Mouse (Mus musculus): Measurements from ENCODE around the gene Rpusd3. TPM values are rescaled to one million over a fixed set of nuclear protein-coding genes. Genes with fewer than 3 reads are reported as not detected.
A peak's percentile ranks its signal among the peaks of the same experiment; 100 is the strongest.

The Rpusd3 gene
- total RNA-seq, 2 experiments from 2014 or later = 13.4 to 16.5 TPM

- DNase-seq (ENCODE audit: low spot score in 2 of 2) = no peak
- intact Hi-C loops (cut with DNase I) = no loop called here
Observed at GRCm38 (mm10) chr6:113433661-113434060, 14.5 kb upstream of the Rpusd3 start.

GRCm38 (mm10) chr6:113431801-113432200 lies 12.7 kb upstream of the Rpusd3 start:
- intact Hi-C loops (cut with DNase I) = no loop called here

GRCm38 (mm10) chr6:113430846-113431245 lies 11.7 kb upstream of the Rpusd3 start:
- intact Hi-C loops (cut with DNase I) = no loop called here
- DNase-seq (ENCODE audit: low spot score in 2 of 2) = no peak

More at GRCm38 (mm10) chr6:113431801-113432200, 12.7 kb upstream of the Rpusd3 start:
- no peak for DNase-seq (ENCODE audit: low spot score in 2 of 2)

GRCm38 (mm10) chr6:113429965-113430364 lies 10.8 kb upstream of the Rpusd3 start:
- DNase-seq (ENCODE audit: low spot score in 2 of 2) = no peak
- intact Hi-C loops (cut with DNase I) = no loop called here

- intact Hi-C loops (cut with DNase I) = no loop called here
Observed at GRCm38 (mm10) chr6:113428006-113428405, 8.9 kb upstream of the Rpusd3 start.

GRCm38 (mm10) chr6:113427397-113427796 lies 8.3 kb upstream of the Rpusd3 start:
- intact Hi-C loops (cut with DNase I) = no loop called here
- peak in 1 of 2 experiments; percentile 57 for DNase-seq (ENCODE audit: low spot score in 2 of 2)

More at GRCm38 (mm10) chr6:113428006-113428405, 8.9 kb upstream of the Rpusd3 start:
- DNase-seq (ENCODE audit: low spot score in 2 of 2) = no peak

GRCm38 (mm10) chr6:113426696-113427095 lies 7.6 kb upstream of the Rpusd3 start:
- intact Hi-C loops (cut with DNase I) = no loop called here
- DNase-seq (ENCODE audit: low spot score in 2 of 2) = no peak

GRCm38 (mm10) chr6:113424187-113424586 lies 5.0 kb upstream of the Rpusd3 start:
- intact Hi-C loops (cut with DNase I) = no loop called here
- DNase-seq (ENCODE audit: low spot score in 2 of 2) = no peak

- DNase-seq (ENCODE audit: low spot score in 2 of 2) = no peak
- intact Hi-C loops (cut with DNase I) = no loop called here
Observed at GRCm38 (mm10) chr6:113423000-113423399, 3.9 kb upstream of the Rpusd3 start.

- intact Hi-C loops (cut with DNase I) = no loop called here
- no peak for DNase-seq (ENCODE audit: low spot score in 2 of 2)
Observed at GRCm38 (mm10) chr6:113418441-113419198, 520 bp downstream of the Rpusd3 start.

GRCm38 (mm10) chr6:113416416-113416815 lies 2.7 kb downstream of the Rpusd3 start:
- intact Hi-C loops (cut with DNase I) = no loop called here
- DNase-seq (ENCODE audit: low spot score in 2 of 2) = no peak

GRCm38 (mm10) chr6:113410001-113410400 lies 9.1 kb downstream of the Rpusd3 start:
- no peak for DNase-seq (ENCODE audit: low spot score in 2 of 2)
- intact Hi-C loops (cut with DNase I) = no loop called here

- intact Hi-C loops (cut with DNase I) = no loop called here
- DNase-seq (ENCODE audit: low spot score in 2 of 2) = peak in 1 of 2 experiments; percentile 51
Observed at GRCm38 (mm10) chr6:113406683-113407082, 12.5 kb downstream of the Rpusd3 start.

GRCm38 (mm10) chr6:113405483-113405882 lies 13.7 kb downstream of the Rpusd3 start:
- peak in 1 of 2 experiments; percentile 40 for DNase-seq (ENCODE audit: low spot score in 2 of 2)
- intact Hi-C loops (cut with DNase I) = no loop called here

GRCm38 (mm10) chr6:113404649-113405448 lies 14.3 kb downstream of the Rpusd3 start:
- no peak for DNase-seq (ENCODE audit: low spot score in 2 of 2)
- intact Hi-C loops (cut with DNase I) = no loop called here

- peak in 1 of 2 experiments; percentile 56 for DNase-seq (ENCODE audit: low spot score in 2 of 2)
- intact Hi-C loops (cut with DNase I) = no loop called here
Observed at GRCm38 (mm10) chr6:113402094-113402493, 17.0 kb downstream of the Rpusd3 start.

GRCm38 (mm10) chr6:113396270-113397030 lies 22.7 kb downstream of the Rpusd3 start:
- intact Hi-C loops (cut with DNase I) = no loop called here
- DNase-seq (ENCODE audit: low spot score in 2 of 2) = no peak

- intact Hi-C loops (cut with DNase I) = no loop called here
- no peak for DNase-seq (ENCODE audit: low spot score in 2 of 2)
Observed at GRCm38 (mm10) chr6:113395501-113395900, 23.6 kb downstream of the Rpusd3 start.

- DNase-seq (ENCODE audit: low spot score in 2 of 2) = no peak
Observed at GRCm38 (mm10) chr6:113394811-113395210, 24.3 kb downstream of the Rpusd3 start.

GRCm38 (mm10) chr6:113393951-113394350 lies 25.2 kb downstream of the Rpusd3 start:
- intact Hi-C loops (cut with DNase I) = no loop called here
- no peak for DNase-seq (ENCODE audit: low spot score in 2 of 2)

More at GRCm38 (mm10) chr6:113394811-113395210, 24.3 kb downstream of the Rpusd3 start:
- intact Hi-C loops (cut with DNase I) = no loop called here
